ENCODE assay signal across 8 mouse cellular contexts in genomic region chr1:171220871-171221270, GRCm38 (mm10). TPM values are rescaled to one million over a fixed set of nuclear protein-coding genes. Genes with fewer than 3 reads are reported as not detected.
DNase-seq lines count a peak whose midpoint lies in the region; ATAC-seq lines count a peak whose summit lies in the region.

No protein-coding gene starts in this region.

- H3K36me3 ChIP-seq in embryonic facial prominence, embryonic 12.5 days = no peaks in the 10 kb centered on the region
- H3K36me3 ChIP-seq in limb, embryonic 12.5 days = peaks cover 25% of the 10 kb centered on the region
- H3K36me3 ChIP-seq in midbrain, embryonic 14.5 days (ENCODE audit: control insufficient read depth, insufficient read depth, low read length) = peaks cover 13% of the 10 kb centered on the region

- peak; percentile 94 for DNase-seq in 3T3-L1 (ENCODE audit: low read depth, low spot score)
- DNase-seq in adrenal gland, postnatal 36 days = peak; percentile 88 to 92
- peak; percentile 84 to 93 for DNase-seq in heart, adult 18-20 months
- DNase-seq in kidney, adult 8-10 months = peak; percentile 68 to 87
- peak; percentile 94 for DNase-seq in midbrain, embryonic 14.5 days
- DNase-seq in spleen, adult 18-20 months = peak; percentile 54 to 79

- peak; percentile 17; the same call in 1 of the 2 replicates for ATAC-seq in embryonic facial prominence, embryonic 12.5 days (ENCODE audit: insufficient number of reproducible peaks, insufficient read depth, low FRiP score, low TSS enrichment)
- ATAC-seq in limb, embryonic 12.5 days (ENCODE audit: insufficient number of reproducible peaks, insufficient read depth, low FRiP score, low TSS enrichment, low read depth) = no peak
- peak; percentile 32 for ATAC-seq in midbrain, embryonic 14.5 days (ENCODE audit: low FRiP score, low TSS enrichment)

- H3K27ac ChIP-seq in embryonic facial prominence, embryonic 12.5 days = no peak overlapping the region
- no peak overlapping the region for H3K27ac ChIP-seq in limb, embryonic 12.5 days
- no peak overlapping the region for H3K27ac ChIP-seq in midbrain, embryonic 14.5 days (replicated peaks; ENCODE audit: low read depth, low read length)

- H3K4me1 ChIP-seq in embryonic facial prominence, embryonic 12.5 days = peaks cover 9% of the 10 kb centered on the region
- H3K4me1 ChIP-seq in limb, embryonic 12.5 days (replicated peaks) = peaks cover 10% of the 10 kb centered on the region
- H3K4me1 ChIP-seq in midbrain, embryonic 14.5 days (ENCODE audit: control insufficient read depth, insufficient read depth, low read length) = peaks cover 13% of the 10 kb centered on the region

- H3K4me2 ChIP-seq in embryonic facial prominence, embryonic 12.5 days (replicated peaks) = peak overlapping the region; percentile 74
- H3K4me2 ChIP-seq in limb, embryonic 12.5 days = peak overlapping the region; percentile 87
- peak overlapping the region; percentile 86 for H3K4me2 ChIP-seq in midbrain, embryonic 14.5 days (ENCODE audit: low read length)

- peak overlapping the region; percentile 19; the same call in 1 of the 2 replicates for H3K9ac ChIP-seq in embryonic facial prominence, embryonic 12.5 days
- no peak overlapping the region for H3K9ac ChIP-seq in limb, embryonic 12.5 days (replicated peaks)
- no peak overlapping the region for H3K9ac ChIP-seq in midbrain, embryonic 14.5 days (replicated peaks; ENCODE audit: low read length)

- H3K27me3 ChIP-seq in embryonic facial prominence, embryonic 12.5 days = no peaks in the 10 kb centered on the region
- H3K27me3 ChIP-seq in limb, embryonic 12.5 days = no peaks in the 10 kb centered on the region
- H3K27me3 ChIP-seq in midbrain, embryonic 14.5 days (ENCODE audit: control insufficient read depth, insufficient read depth, low read length) = no peaks in the 10 kb centered on the region

- H3K9me3 ChIP-seq in embryonic facial prominence, embryonic 12.5 days = no peaks in the 10 kb centered on the region
- H3K9me3 ChIP-seq in limb, embryonic 12.5 days = no peaks in the 10 kb centered on the region
- no peaks in the 10 kb centered on the region for H3K9me3 ChIP-seq in midbrain, embryonic 14.5 days (ENCODE audit: control insufficient read depth, low read length)

- 9% methylated on average over 10 of the region's 10 CpGs for WGBS in embryonic facial prominence, embryonic 12.5 days
- 8% methylated on average over 10 of the region's 10 CpGs for WGBS in limb, embryonic 12.5 days
- 4% methylated on average over 10 of the region's 10 CpGs for WGBS in midbrain, embryonic 14.5 days

- H3K4me3 ChIP-seq in embryonic facial prominence, embryonic 12.5 days = peak overlapping the region; percentile 56; the same call in 1 of the 2 replicates
- H3K4me3 ChIP-seq in limb, embryonic 12.5 days (replicated peaks) = peak overlapping the region; percentile 59; the same call in 1 of the 2 replicates
- peak overlapping the region; percentile 66; the same call in 1 of the 2 replicates for H3K4me3 ChIP-seq in midbrain, embryonic 14.5 days (replicated peaks; ENCODE audit: low read depth, low read length)

RNA-seq across cellular contexts. Expression of gene Tomm40l, which starts 1.4 kb away (rescaled TPM):
- 10 to 100 TPM; 51.4 to 65.3 TPM for total RNA-seq in adrenal gland, postnatal 36 days (2021)
- polyA plus RNA-seq in embryonic facial prominence, embryonic 12.5 days (2016; fragmentation: Nextera tagmentation; extraction: Ambion mirVana) = 31.9 and 33.9 TPM in 2 replicates
- 10 to 100 TPM; 89.6 to 92.9 TPM for total RNA-seq in heart, adult 18-20 months (2021)
- 29.7 and 31.9 TPM in 2 replicates for polyA plus RNA-seq in limb, embryonic 12.5 days (2016; fragmentation: Nextera tagmentation; extraction: Ambion mirVana)
- 35.3 and 40.4 TPM in 2 replicates for polyA plus RNA-seq in midbrain, embryonic 14.5 days (2014; fragmentation: Nextera tagmentation; extraction: Ambion mirVana)

RNA-seq across cellular contexts. Expression of gene Apoa2, which starts 4.0 kb away (rescaled TPM):
- 1 to 10 TPM; 2.2 to 6.4 TPM for total RNA-seq in adrenal gland, postnatal 36 days (2021)
- 3.5 and 3.7 TPM in 2 replicates for polyA plus RNA-seq in embryonic facial prominence, embryonic 12.5 days (2016; fragmentation: Nextera tagmentation; extraction: Ambion mirVana)
- 1 to 10 TPM; 2.0 to 2.7 TPM for total RNA-seq in heart, adult 18-20 months (2021)
- 2.1 and 3.1 TPM in 2 replicates for polyA plus RNA-seq in limb, embryonic 12.5 days (2016; fragmentation: Nextera tagmentation; extraction: Ambion mirVana)
- polyA plus RNA-seq in midbrain, embryonic 14.5 days (2014; fragmentation: Nextera tagmentation; extraction: Ambion mirVana) = 3.3 and 4.1 TPM in 2 replicates

RNA-seq across cellular contexts. Expression of gene Nr1i3, which starts 7.1 kb away (rescaled TPM):
- under 1 TPM in 1 of 2 experiments, not detected in 1; 0.13 TPM for total RNA-seq in adrenal gland, postnatal 36 days (2021)
- polyA plus RNA-seq in embryonic facial prominence, embryonic 12.5 days (2016; fragmentation: Nextera tagmentation; extraction: Ambion mirVana) = 0.08 and 0.26 TPM in 2 replicates
- total RNA-seq in heart, adult 18-20 months (2021) = not detected
- polyA plus RNA-seq in limb, embryonic 12.5 days (2016; fragmentation: Nextera tagmentation; extraction: Ambion mirVana) = 0.17 and 0.43 TPM in 2 replicates
- 0.34 and 0.39 TPM in 2 replicates for polyA plus RNA-seq in midbrain, embryonic 14.5 days (2014; fragmentation: Nextera tagmentation; extraction: Ambion mirVana)

RNA-seq across cellular contexts. Expression of gene Fcer1g, which starts 13.3 kb away (rescaled TPM):
- 10 to 100 TPM; 15.2 to 20.4 TPM for total RNA-seq in adrenal gland, postnatal 36 days (2021)
- 23.3 and 23.6 TPM in 2 replicates for polyA plus RNA-seq in embryonic facial prominence, embryonic 12.5 days (2016; fragmentation: Nextera tagmentation; extraction: Ambion mirVana)
- total RNA-seq in heart, adult 18-20 months (2021) = 10 to 100 TPM; 10.2 to 13.4 TPM
- 15.9 and 21.0 TPM in 2 replicates for polyA plus RNA-seq in limb, embryonic 12.5 days (2016; fragmentation: Nextera tagmentation; extraction: Ambion mirVana)
- 6.6 and 28.4 TPM in 2 replicates for polyA plus RNA-seq in midbrain, embryonic 14.5 days (2014; fragmentation: Nextera tagmentation; extraction: Ambion mirVana)

RNA-seq across cellular contexts. Expression of gene Pcp4l1, which starts 24.8 kb away (rescaled TPM):
- total RNA-seq in adrenal gland, postnatal 36 days (2021) = 10 to 100 TPM; 42.0 to 53.6 TPM
- polyA plus RNA-seq in embryonic facial prominence, embryonic 12.5 days (2016; fragmentation: Nextera tagmentation; extraction: Ambion mirVana) = 9.2 and 9.3 TPM in 2 replicates
- total RNA-seq in heart, adult 18-20 months (2021) = 100 to 1,000 TPM; 196 to 272 TPM
- 2.0 and 2.8 TPM in 2 replicates for polyA plus RNA-seq in limb, embryonic 12.5 days (2016; fragmentation: Nextera tagmentation; extraction: Ambion mirVana)
- 20.0 and 20.5 TPM in 2 replicates for polyA plus RNA-seq in midbrain, embryonic 14.5 days (2014; fragmentation: Nextera tagmentation; extraction: Ambion mirVana)
